Mouse (Mus musculus) embryonic facial prominence, embryonic 15.5 days (tissue): ENCODE measurements around the gene Spata1. TPM values are rescaled to one million over a fixed set of nuclear protein-coding genes. Genes with fewer than 3 reads are reported as not detected.
A peak's percentile ranks its signal among the peaks of the same experiment; 100 is the strongest.

Experiments
- ATAC-seq: fragments of 200-750 bp; cut with Nextera tagmentation; 2 replicates; pipeline ENCODE4 v1.8.0; 2017; ENCODE audit warnings: low read depth, moderate TSS enrichment; ENCODE audit not compliant: insufficient number of reproducible peaks, low FRiP score, low TSS enrichment
- H3K27ac ChIP-seq: fragments of 300-500 bp; sonication (generic); replicated peaks from 2 replicates; pipeline ENCODE4 v1.5.1; 2015; ENCODE audit warnings: mild to moderate bottlenecking, inconsistent platforms
- H3K27me3 ChIP-seq: fragments of 300-500 bp; sonication (generic); 2 replicates; pipeline ENCODE4 v1.6.1; 2015; ENCODE audit warnings: inconsistent platforms
- H3K36me3 ChIP-seq: fragments of 300-500 bp; sonication (generic); 2 replicates; pipeline ENCODE4 v1.6.1; 2015; ENCODE audit warnings: mild to moderate bottlenecking, inconsistent platforms
- H3K4me1 ChIP-seq: fragments of 300-500 bp; sonication (generic); 2 replicates; pipeline ENCODE4 v1.6.1; 2015; ENCODE audit warnings: inconsistent platforms
- H3K4me2 ChIP-seq: fragments of 300-500 bp; sonication (generic); replicated peaks from 2 replicates; pipeline ENCODE4 v1.6.1; 2015; ENCODE audit warnings: mild to moderate bottlenecking, inconsistent platforms
- H3K4me3 ChIP-seq: fragments of 300-500 bp; sonication (generic); replicated peaks from 2 replicates; pipeline ENCODE4 v1.5.1; 2015; ENCODE audit warnings: mild to moderate bottlenecking, inconsistent platforms
- H3K9ac ChIP-seq: fragments of 300-500 bp; sonication (generic); 2 replicates; pipeline ENCODE4 v1.6.1; 2015; ENCODE audit warnings: inconsistent platforms
- H3K9me3 ChIP-seq: fragments of 300-500 bp; sonication (generic); replicated peaks from 2 replicates; pipeline ENCODE4 v1.6.1; 2016; ENCODE audit warnings: inconsistent platforms
- WGBS: fragments of 180-500 bp; shearing (Covaris S2); methylation state at CpG from one replicate; pipeline ENCODE4 v1.1.7; 2015; 5-methylcytosine and 5-hydroxymethylcytosine counted together
- polyA plus RNA-seq: library from polyadenylated mRNA; unstranded; fragments of >200 nt; fragmentation: Nextera tagmentation; extraction: Ambion mirVana; gene quantifications from 2 replicates; pipeline ENCODE4 v1.2.1, GENCODE M21; 2015

Gene Spata1
- polyA plus RNA-seq, 1 experiment from 2014 or later: 8.6 TPM

DNA sequence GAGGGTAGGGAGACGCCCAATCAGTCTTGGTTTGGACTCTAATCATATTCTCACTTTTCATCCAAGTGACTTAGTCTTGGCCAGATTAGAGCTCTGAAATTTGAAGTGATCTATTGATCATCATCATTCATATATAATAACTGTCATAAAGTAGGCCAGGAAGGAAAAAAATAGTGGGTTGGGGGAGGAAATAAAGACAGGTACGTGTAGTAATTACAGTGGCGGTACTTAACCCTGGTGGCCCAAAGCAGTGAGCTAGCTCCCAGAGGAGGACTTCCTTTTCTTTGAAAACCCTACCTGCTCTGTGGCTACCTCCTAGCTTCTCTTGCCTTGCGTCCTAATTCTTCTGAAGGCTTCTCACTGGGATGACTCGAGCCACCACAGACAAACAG, 1.3 kb upstream of the Spata1 start:
- H3K27me3 ChIP-seq: no peaks in the 10 kb centered on the region
- H3K36me3 ChIP-seq: peaks cover 16% of the 10 kb centered on the region
- no peak for ATAC-seq
- peaks cover 17% of the 10 kb centered on the region for H3K4me1 ChIP-seq
- no peaks in the 10 kb centered on the region for H3K9me3 ChIP-seq
- WGBS: 3% methylated on average over 5 of the region's 5 CpGs
- peak overlapping the region; percentile 94 for H3K9ac ChIP-seq
- H3K27ac ChIP-seq: peak overlapping the region; percentile 96
- peak overlapping the region; percentile 76 for H3K4me3 ChIP-seq
- peak overlapping the region; percentile 64 for H3K4me2 ChIP-seq

DNA sequence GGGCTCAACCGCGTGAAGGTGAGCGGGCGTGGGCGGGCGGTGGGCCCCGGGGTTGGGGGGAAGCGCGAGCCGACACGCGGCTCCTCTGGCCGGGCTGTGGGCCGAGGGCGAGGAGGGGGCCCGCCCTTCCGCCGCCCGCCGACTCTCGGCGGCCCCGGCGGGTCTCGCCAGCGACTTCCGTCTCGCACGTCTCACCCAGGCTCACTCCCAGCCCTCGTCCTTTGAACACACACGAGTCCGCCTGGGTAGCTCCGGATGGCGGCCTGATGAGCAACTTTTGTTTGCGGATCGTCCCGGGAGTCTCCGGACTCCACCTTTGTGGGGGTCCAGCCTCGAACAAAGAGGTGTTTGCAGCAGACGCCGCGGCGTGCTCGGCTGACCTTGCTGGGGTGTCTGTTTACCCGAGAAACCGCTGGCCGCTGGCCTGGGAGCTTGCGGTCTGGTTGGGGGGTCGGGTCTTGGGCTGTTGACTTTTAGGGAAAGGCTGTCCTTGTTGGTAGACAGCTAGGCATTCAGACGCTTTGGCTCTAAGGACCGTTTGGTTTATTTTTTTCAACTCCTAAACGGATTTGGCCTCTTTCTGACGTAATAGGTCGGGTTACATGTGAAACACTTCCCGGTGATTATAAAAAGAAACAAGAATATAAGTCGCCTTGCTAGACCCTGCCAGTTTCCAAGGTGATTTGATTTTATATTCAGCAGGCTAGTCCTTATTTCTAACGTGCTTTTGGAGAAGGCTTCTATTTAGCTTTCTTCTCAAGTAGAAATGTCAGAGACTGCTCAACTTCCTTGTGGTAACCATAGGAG, 653 bp upstream of the Spata1 start:
- H3K36me3 ChIP-seq: peaks cover 11% of the 10 kb centered on the region; the same call in 1 of the 2 replicates
- peak; percentile 81 for ATAC-seq
- H3K4me2 ChIP-seq: peak overlapping the region; percentile 64
- H3K27ac ChIP-seq: peak overlapping the region; percentile 96
- no peaks in the 10 kb centered on the region for H3K27me3 ChIP-seq
- H3K9ac ChIP-seq: peak overlapping the region; percentile 94
- H3K9me3 ChIP-seq: no peaks in the 10 kb centered on the region
- peaks cover 17% of the 10 kb centered on the region for H3K4me1 ChIP-seq
- under 1% methylated on average over 57 of the region's 57 CpGs for WGBS
- peak overlapping the region; percentile 76 for H3K4me3 ChIP-seq

DNA sequence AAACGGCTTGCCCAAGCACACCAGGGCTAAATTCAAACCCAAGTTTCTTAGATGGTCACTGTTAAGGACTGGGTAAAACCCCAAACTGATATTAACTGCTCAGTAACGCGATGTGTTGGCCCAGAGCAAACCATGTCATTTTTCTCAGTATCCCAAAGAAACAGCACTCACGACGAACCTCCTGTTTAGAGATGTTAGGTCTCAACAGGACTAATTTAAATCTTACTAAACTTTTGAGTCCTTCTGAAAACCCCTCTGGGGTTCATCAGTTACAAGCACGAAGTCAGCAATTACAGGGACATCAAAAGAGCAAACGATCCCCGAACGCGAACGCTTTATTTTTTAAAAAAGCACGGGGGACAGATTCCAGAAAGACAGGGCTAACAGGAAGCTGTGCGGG, 564 bp downstream of the Spata1 start:
- Histone ChIP-seq H3K36me3 (peaks cover 11% of the 10 kb centered on the region; the same call in 1 of the 2 replicates), H3K27ac (peak overlapping the region; percentile 96), H3K27me3 (no peaks in the 10 kb centered on the region), H3K9ac (peak overlapping the region; percentile 90), H3K4me3 (peak overlapping the region; percentile 76), H3K9me3 (no peaks in the 10 kb centered on the region), H3K4me1 (peaks cover 17% of the 10 kb centered on the region), H3K4me2 (peak overlapping the region; percentile 64)
- no peak for ATAC-seq
- 1% methylated on average over 13 of the region's 13 CpGs for WGBS

DNA sequence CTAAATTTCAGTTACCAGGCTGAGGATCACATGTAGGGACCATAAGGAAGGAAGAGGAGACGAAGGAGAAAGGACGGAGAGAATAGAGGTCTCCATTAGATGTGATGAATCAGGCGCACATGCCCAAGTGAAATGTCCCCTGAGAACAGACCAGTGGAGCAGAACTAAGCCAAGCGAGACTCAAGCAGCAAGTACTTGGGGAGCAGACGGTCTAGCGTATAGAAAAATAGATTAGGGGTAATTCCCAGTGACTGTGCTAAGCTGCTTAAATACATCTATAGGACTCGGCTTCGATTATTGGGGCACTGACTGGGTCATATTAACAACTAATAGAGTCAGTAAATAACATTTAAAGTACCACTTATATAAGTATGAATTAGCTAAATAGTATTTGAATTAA, 4.6 kb downstream of the Spata1 start:
- no peak overlapping the region for H3K4me2 ChIP-seq
- H3K36me3 ChIP-seq: no peaks in the 10 kb centered on the region
- ATAC-seq: no peak
- no peak overlapping the region for H3K9ac ChIP-seq
- 0 out of 2 replicates have a peak, but pooled peaks cover 6% of the 10 kb centered on the region for H3K4me1 ChIP-seq
- no peak overlapping the region for H3K27ac ChIP-seq
- no peak overlapping the region for H3K4me3 ChIP-seq
- no peaks in the 10 kb centered on the region for H3K27me3 ChIP-seq
- no peaks in the 10 kb centered on the region for H3K9me3 ChIP-seq
- 82% methylated on average over 8 of the region's 8 CpGs for WGBS

DNA sequence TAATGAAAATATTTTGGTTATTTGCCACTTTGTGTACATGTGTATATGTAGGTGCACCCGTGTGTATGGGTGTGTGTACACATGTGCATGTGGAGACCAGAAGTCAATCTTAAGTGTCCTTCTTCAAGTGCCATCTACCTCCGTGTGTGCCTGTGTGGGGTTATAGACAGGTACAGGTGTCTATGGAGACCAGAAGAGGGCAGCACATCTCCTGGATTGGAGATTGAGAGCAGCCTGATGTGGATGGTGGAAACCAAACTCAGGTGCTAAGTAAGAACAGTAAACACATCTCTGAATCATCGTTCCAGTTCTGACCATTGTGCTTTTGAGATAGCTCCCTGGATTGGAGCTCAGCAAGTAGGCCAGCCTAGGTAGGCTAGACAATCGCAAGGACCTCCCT, 13.1 kb downstream of the Spata1 start:
- Histone ChIP-seq H3K27ac (no peak overlapping the region), H3K36me3 (no peaks in the 10 kb centered on the region), H3K4me3 (no peak overlapping the region), H3K9ac (no peak overlapping the region), H3K9me3 (no peaks in the 10 kb centered on the region), H3K4me2 (no peak overlapping the region), H3K4me1 (no peaks in the 10 kb centered on the region), H3K27me3 (no peaks in the 10 kb centered on the region)
- ATAC-seq: no peak
- WGBS: 85% methylated on average over 4 of the region's 4 CpGs

DNA sequence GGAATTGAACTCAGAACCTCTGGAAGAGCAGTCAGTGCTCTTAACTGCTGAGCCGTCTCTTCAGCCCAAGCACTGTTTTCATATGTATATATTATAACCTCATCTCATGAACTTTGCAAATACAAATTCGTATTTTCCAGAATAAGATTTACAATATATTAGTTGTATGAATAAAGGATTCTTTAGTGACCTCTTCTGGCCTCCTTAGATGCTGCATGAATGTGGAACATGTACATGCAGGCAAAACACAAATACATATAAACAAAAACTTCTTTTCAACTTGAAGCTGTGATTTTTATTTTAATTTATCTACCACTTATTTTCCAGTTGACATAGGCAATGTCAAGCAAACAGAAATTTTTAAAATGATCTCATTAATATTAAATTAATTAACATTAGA, 17.5 kb downstream of the Spata1 start:
- no peak overlapping the region for H3K4me3 ChIP-seq
- no peaks in the 10 kb centered on the region for H3K9me3 ChIP-seq
- no peak for ATAC-seq
- WGBS: 66% methylated on average over 2 of the region's 2 CpGs
- H3K36me3 ChIP-seq: no peaks in the 10 kb centered on the region
- H3K27me3 ChIP-seq: no peaks in the 10 kb centered on the region
- no peak overlapping the region for H3K27ac ChIP-seq
- H3K4me2 ChIP-seq: no peak overlapping the region
- H3K4me1 ChIP-seq: no peaks in the 10 kb centered on the region
- H3K9ac ChIP-seq: no peak overlapping the region

DNA sequence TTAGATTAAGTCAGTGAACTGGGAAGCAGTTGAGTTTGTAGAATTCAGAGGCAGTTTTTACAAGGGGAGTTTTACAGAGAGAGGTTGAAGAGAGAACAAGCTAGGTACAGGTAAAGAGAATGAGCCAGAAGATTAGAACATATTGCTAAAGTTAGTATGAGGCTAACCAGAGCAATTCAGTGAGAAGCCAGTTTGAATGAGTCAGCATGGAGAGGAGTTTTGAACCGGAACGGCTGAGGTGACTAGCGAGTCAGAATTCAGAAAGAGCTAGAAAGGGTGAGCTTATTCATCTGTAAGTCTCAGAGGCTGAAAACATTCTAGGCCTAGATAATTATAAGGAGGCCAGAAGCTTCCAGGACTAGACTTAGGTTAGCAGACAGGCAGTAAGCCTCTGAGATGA, 25.1 kb downstream of the Spata1 start:
- Histone ChIP-seq H3K4me1 (no peaks in the 10 kb centered on the region), H3K27me3 (no peaks in the 10 kb centered on the region), H3K4me2 (no peak overlapping the region), H3K27ac (no peak overlapping the region), H3K9ac (no peak overlapping the region), H3K9me3 (no peaks in the 10 kb centered on the region), H3K36me3 (no peaks in the 10 kb centered on the region), H3K4me3 (no peak overlapping the region)
- no peak for ATAC-seq
- WGBS: 96% methylated on average over 3 of the region's 3 CpGs

DNA sequence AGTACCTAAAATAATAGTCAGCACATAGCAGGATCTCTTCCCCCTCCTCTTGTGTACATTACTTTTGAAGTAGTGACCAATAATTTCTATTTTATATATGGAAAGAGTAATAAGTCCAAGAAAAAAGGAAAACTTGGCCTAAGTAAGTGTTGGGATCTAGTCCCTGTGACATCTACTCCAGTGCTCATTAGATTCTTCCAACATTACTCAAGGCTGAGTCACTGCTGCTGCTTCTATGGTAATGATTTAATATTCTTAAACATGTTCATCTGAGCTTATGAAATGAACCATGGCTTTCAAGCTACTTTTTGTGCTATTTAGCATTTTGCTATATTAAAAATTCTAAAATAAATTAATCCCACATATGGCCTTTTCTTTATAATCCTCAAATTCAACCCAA, 25.8 kb downstream of the Spata1 start:
- H3K27me3 ChIP-seq: no peaks in the 10 kb centered on the region
- no peak overlapping the region for H3K9ac ChIP-seq
- no peaks in the 10 kb centered on the region for H3K9me3 ChIP-seq
- no peak overlapping the region for H3K4me3 ChIP-seq
- no peak for ATAC-seq
- H3K4me1 ChIP-seq: no peaks in the 10 kb centered on the region
- H3K36me3 ChIP-seq: no peaks in the 10 kb centered on the region
- no peak overlapping the region for H3K4me2 ChIP-seq
- no peak overlapping the region for H3K27ac ChIP-seq

DNA sequence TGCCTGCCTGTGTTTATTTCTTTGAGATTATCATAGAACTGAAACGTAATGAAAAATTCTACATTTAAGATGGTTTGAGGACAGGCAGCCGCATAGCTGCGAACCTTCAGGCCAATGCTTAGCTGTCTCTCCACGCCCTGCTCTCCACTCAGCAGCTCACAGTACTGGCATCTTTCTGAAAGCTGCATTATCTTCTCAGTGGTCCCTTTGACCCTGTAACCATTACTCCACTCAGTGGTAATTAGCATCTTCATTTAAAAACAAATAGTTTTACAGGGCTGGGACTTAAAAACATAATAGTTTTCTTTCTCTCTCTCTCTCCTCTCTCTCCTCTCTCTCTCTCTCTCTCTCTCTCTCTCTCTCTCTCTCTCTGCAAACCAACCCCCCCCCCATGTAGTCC, 26.9 kb downstream of the Spata1 start:
- Histone ChIP-seq H3K27ac (no peak overlapping the region), H3K4me2 (no peak overlapping the region), H3K4me3 (no peak overlapping the region), H3K36me3 (no peaks in the 10 kb centered on the region), H3K27me3 (no peaks in the 10 kb centered on the region), H3K4me1 (no peaks in the 10 kb centered on the region), H3K9me3 (no peaks in the 10 kb centered on the region), H3K9ac (no peak overlapping the region)
- 60% methylated on average over 4 of the region's 4 CpGs for WGBS
- no peak for ATAC-seq

DNA sequence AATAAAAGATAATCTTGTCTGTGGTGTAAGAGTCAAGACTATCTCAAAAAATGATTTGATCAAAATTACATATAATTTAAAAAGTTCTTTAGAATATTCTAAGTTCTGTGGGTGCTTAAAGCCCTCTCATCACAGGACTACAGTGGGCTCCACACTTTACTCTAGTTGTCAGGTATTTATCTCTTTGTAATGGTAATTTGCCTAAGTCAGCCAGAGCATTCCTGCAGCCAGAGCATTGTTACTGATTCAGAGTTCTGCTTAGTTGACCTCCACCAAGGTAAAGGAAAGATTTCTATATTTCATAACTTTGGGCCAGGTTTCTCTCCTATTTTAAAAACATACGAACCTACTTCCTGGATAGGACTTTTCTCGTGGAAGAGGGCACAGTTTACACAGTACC, 30.3 kb downstream of the Spata1 start:
- no peak for ATAC-seq
- Histone ChIP-seq H3K27ac (no peak overlapping the region), H3K36me3 (no peaks in the 10 kb centered on the region), H3K27me3 (no peaks in the 10 kb centered on the region), H3K4me1 (no peaks in the 10 kb centered on the region), H3K4me2 (no peak overlapping the region), H3K4me3 (no peak overlapping the region), H3K9ac (no peak overlapping the region), H3K9me3 (no peaks in the 10 kb centered on the region)
- WGBS: 83% methylated on average over 2 of the region's 2 CpGs

DNA sequence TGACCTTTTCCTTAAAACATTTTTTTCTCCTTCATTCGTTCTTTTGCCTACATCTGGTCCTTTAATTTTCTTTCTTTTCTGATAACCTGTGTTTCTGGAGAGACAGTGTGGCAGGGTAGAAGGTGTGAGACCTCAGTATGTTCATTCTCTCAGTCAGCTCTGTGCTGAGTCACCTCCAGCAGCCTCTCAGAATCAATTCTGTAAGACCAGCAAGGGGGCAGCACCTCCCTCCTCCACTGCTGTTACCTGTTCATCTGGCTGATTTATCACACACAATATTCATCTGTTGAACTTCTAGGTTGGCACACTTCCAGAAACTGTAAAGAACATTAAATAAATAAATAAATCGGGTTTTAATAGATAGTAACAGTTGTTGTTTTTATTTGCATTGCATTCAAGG, 36.6 kb downstream of the Spata1 start:
- Histone ChIP-seq H3K9me3 (no peaks in the 10 kb centered on the region), H3K4me1 (no peaks in the 10 kb centered on the region), H3K36me3 (no peaks in the 10 kb centered on the region), H3K4me2 (no peak overlapping the region), H3K27me3 (no peaks in the 10 kb centered on the region), H3K27ac (no peak overlapping the region), H3K4me3 (no peak overlapping the region), H3K9ac (no peak overlapping the region)
- ATAC-seq: no peak
- 48% methylated on average over 2 of the region's 2 CpGs for WGBS

DNA sequence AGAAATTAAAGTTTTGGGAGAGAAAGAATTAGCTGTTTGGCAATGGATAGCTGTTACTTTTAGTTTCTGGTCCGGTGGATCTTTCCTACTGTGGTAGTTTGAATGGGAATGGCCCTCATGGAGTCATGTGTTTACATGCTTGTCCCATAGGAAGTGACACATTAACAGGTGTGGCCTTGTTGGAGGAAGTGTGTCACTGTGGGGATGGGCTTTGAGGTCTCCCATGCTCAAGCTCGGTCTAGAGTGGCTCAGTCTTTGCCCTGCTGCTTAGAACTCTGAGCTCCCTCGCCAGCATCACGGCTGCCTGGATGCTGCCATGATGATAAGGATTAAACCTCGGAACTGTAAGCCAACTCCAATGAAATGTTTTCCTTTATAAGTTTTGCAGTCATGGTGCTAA, 48.2 kb downstream of the Spata1 start:
- Histone ChIP-seq H3K27me3 (no peaks in the 10 kb centered on the region), H3K4me3 (no peak overlapping the region), H3K9ac (no peak overlapping the region), H3K27ac (no peak overlapping the region), H3K9me3 (no peaks in the 10 kb centered on the region), H3K4me2 (no peak overlapping the region), H3K4me1 (peaks cover 9% of the 10 kb centered on the region; the same call in 1 of the 2 replicates), H3K36me3 (peaks cover 7% of the 10 kb centered on the region; the same call in 1 of the 2 replicates)
- 80% methylated on average over 5 of the region's 5 CpGs for WGBS
- ATAC-seq: no peak
